Mouse (Mus musculus) ES-Bruce4 (cell line): ENCODE results near the gene Adcy5. TPM values are rescaled to one million over a fixed set of nuclear protein-coding genes. Genes with fewer than 3 reads are reported as not detected.

Experiments used
- H3K27ac ChIP-seq: 2 replicates; pipeline ENCODE4 v1.5.1; 2012; ENCODE audit warnings: low read length, inconsistent platforms; ENCODE audit not compliant: insufficient read depth
- H3K27me3 ChIP-seq: 2 replicates; pipeline ENCODE4 v1.6.1; 2012; ENCODE audit warnings: mild to moderate bottlenecking, low read length, inconsistent platforms; ENCODE audit not compliant: control insufficient read depth, poor library complexity, insufficient read depth, severe bottlenecking
- H3K36me3 ChIP-seq: 2 replicates; pipeline ENCODE4 v1.6.1; 2012; ENCODE audit warnings: inconsistent platforms, mild to moderate bottlenecking, low read length, moderate library complexity; ENCODE audit not compliant: control insufficient read depth, poor library complexity, insufficient read depth, severe bottlenecking
- H3K4me1 ChIP-seq: one replicate; pipeline ENCODE4 v1.8.1; 2011; ENCODE audit warnings: low read length; ENCODE audit not compliant: control insufficient read depth, insufficient read depth
- H3K4me3 ChIP-seq: 2 replicates; pipeline ENCODE4 v1.5.1; 2011; ENCODE audit warnings: low read depth, mild to moderate bottlenecking, low read length
- H3K9ac ChIP-seq: 2 replicates; pipeline ENCODE4 v1.6.1; 2012; ENCODE audit warnings: low read depth, mild to moderate bottlenecking, inconsistent platforms; ENCODE audit not compliant: poor library complexity, severe bottlenecking
- H3K9me3 ChIP-seq: replicated peaks from 2 replicates; pipeline ENCODE4 v1.6.1; 2012; ENCODE audit warnings: mild to moderate bottlenecking, low read length, inconsistent platforms; ENCODE audit not compliant: control insufficient read depth, poor library complexity, insufficient read depth, severe bottlenecking
- CTCF ChIP-seq: IDR thresholded peaks from one replicate; pipeline ENCODE4 v1.8.1; 2011; ENCODE audit warnings: low read depth, low read length
- EP300 ChIP-seq: IDR thresholded peaks from 2 replicates; pipeline ENCODE4 v1.6.1; 2011; ENCODE audit warnings: low read depth, low read length; ENCODE audit not compliant: insufficient read depth
- POLR2A ChIP-seq: IDR thresholded peaks from one replicate; pipeline ENCODE4 v1.8.1; 2011; ENCODE audit warnings: low read length; ENCODE audit not compliant: insufficient read depth
- polyA plus RNA-seq: library from polyadenylated mRNA; stranded (reverse); fragments of >200 nt; gene quantifications from 2 replicates; pipeline ENCODE4 v1.2.4, GENCODE M21; 2011; ENCODE audit warnings: low read depth; ENCODE audit not compliant: missing spikeins, insufficient read depth, insufficient read length

Gene Adcy5
- polyA plus RNA-seq, 1 experiment: 1.2 TPM

DNA sequence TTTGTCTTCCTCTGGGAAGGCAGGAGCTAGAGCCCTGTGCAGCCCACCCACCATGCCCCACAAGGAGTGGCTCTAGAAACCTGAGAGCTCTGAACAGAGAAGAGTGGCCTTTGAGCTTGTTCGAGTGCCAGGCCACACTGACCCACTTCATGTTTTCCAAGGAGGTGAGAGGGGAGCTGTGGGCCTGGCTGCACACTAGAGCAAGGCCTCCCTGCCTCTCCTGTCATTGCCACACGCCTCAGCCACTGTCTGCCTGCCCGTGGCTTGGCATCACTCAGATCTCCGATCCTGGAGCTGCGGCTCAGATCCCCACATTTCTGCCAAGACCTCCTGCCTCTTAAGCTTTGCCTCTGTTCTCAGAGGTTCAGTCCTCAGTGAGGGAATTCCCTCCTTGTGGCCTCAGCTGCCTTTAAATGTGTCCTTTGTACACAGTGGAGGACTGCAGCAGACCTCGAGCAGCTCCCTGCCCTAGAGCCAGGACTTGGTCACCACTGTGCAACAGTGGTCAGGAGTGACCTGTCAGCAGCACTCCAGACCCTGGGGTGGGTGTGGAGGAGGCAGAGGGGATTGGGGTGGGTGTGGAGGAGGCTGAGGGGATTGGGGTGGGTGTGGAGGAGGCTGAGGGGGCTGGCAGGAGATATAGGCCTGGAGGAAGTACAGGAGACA lies 62.3 kb downstream of the Adcy5 start:
- Histone ChIP-seq H3K36me3 (no peaks in the 10 kb centered on the region), H3K4me1 (no peaks in the 10 kb centered on the region), H3K4me3 (no peak overlapping the region), H3K9me3 (no peaks in the 10 kb centered on the region), H3K9ac (no peak overlapping the region), H3K27ac (no peak overlapping the region), H3K27me3 (no peaks in the 10 kb centered on the region)
- TF ChIP-seq EP300 (no peak), CTCF (no peak)

DNA sequence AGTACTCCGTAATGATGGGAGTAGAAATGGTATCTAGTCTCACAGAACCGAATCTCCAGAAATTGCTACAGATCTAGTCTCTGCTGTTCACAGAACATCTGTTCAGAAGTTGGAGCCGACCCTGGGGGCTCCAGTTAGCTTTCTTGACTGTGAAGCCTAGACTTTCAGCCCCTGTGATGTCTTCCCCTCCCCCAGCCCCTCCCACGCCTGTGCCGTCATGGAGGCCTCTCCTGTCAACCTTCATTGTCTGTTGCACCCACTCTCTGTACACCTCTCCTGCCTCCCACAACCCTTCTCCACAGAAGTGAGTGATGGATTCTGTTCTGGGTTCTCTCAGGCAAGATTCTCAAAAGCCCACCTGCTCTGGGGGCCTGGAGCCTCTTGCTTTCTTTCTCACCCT lies 65.7 kb downstream of the Adcy5 start:
- H3K9ac ChIP-seq: no peak overlapping the region
- no peak overlapping the region for H3K4me3 ChIP-seq
- H3K36me3 ChIP-seq: no peaks in the 10 kb centered on the region
- H3K27ac ChIP-seq: no peak overlapping the region
- no peak for TF ChIP-seq EP300
- TF ChIP-seq POLR2A: no peak
- no peak for TF ChIP-seq CTCF
- H3K4me1 ChIP-seq: no peaks in the 10 kb centered on the region
- no peaks in the 10 kb centered on the region for H3K9me3 ChIP-seq
- H3K27me3 ChIP-seq: no peaks in the 10 kb centered on the region

DNA sequence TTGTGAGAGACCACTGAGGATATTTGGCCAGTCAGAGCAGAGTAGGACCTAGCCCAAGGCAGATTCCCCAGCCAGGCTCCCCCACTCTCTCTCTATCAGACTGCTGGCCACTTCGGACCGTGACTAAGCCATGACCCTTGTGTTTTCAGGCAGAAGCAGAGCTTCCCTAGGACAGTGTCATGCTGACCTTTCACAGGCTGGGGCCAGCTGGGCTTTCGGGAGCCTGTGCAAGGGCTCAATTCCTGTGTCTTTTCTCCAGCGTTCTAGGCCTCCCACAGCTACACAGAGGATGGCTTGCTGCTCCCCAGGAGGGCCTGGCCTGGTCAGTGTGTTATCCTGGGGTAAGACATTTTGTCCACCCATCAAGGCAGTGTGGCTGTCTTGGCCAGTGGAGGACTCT lies 66.9 kb downstream of the Adcy5 start:
- Histone ChIP-seq H3K27me3 (no peaks in the 10 kb centered on the region), H3K9me3 (no peaks in the 10 kb centered on the region), H3K4me3 (no peak overlapping the region), H3K36me3 (no peaks in the 10 kb centered on the region), H3K27ac (no peak overlapping the region), H3K9ac (no peak overlapping the region), H3K4me1 (no peaks in the 10 kb centered on the region)
- TF ChIP-seq POLR2A (no peak), CTCF (no peak), EP300 (no peak)

DNA sequence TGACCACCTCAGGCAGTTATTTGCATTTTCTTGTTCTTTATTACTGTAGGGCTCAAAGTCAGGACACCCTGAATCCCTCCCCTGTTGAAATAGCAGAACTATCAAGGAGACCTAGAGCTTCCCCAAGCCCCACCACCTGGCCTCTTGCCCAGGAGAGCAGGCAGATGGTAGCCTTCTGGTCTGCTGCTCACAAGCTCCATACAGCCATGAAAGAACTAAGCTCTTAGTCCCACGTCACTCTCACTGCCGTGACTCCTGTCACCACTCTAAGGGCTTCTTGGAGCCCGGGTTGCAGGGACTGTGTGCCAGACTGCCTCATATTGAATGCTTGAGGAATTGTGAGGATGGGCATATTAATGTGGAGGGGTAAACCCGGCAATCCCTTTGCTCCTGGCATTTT lies 69.3 kb downstream of the Adcy5 start:
- Histone ChIP-seq H3K4me3 (no peak overlapping the region), H3K9me3 (no peaks in the 10 kb centered on the region), H3K9ac (no peak overlapping the region), H3K27me3 (no peaks in the 10 kb centered on the region), H3K4me1 (no peaks in the 10 kb centered on the region), H3K36me3 (no peaks in the 10 kb centered on the region), H3K27ac (no peak overlapping the region)
- TF ChIP-seq CTCF (no peak), POLR2A (no peak), EP300 (no peak)

DNA sequence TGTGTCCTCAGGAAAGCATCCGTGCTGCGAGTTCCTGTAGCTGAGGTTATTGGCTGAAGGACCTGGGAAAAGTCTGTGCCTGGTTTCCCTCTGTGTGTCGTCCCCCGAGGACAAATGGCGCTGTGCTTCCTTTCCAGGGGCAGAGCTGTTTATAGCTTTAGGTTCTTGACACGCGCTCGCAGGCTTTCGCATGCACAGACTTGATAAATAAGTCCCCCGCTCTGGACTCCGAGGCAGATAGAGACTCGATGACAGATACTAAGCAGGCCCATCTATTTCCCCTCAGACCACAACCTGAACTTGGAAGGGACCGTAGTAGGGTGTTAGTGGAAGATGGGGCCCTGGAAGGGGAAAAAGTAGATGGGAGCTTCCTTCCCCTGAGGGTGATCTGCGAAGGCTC lies 70.0 kb downstream of the Adcy5 start:
- Histone ChIP-seq H3K27ac (no peak overlapping the region), H3K27me3 (no peaks in the 10 kb centered on the region), H3K36me3 (no peaks in the 10 kb centered on the region), H3K4me3 (no peak overlapping the region), H3K9ac (no peak overlapping the region), H3K9me3 (no peaks in the 10 kb centered on the region), H3K4me1 (no peaks in the 10 kb centered on the region)
- TF ChIP-seq CTCF (no peak), EP300 (no peak), POLR2A (no peak)

DNA sequence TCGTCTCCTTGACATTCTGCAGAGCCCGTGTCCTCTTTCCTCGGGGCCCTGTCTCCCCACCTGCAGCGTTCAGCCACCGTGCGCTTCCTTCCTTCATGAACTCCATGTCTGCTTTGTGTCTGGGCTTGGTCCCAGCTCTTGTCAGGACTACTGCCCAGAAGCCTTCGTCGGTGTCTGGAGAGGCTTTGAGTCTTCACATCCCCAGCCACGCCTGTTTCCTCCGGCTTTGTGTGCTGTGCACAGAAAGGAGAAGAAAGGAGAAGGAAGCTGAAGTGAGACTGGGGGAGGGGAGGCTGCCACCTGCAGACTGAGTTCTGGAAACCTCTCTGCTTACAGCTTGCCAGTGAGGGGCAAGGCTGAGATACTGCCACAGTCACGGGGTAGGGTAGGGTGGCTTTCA lies 74.9 kb downstream of the Adcy5 start:
- TF ChIP-seq EP300 (no peak), CTCF (no peak), POLR2A (no peak)
- Histone ChIP-seq H3K4me1 (no peaks in the 10 kb centered on the region), H3K9ac (no peak overlapping the region), H3K9me3 (no peaks in the 10 kb centered on the region), H3K27ac (no peak overlapping the region), H3K27me3 (no peaks in the 10 kb centered on the region), H3K36me3 (no peaks in the 10 kb centered on the region), H3K4me3 (no peak overlapping the region)
